Comparison of ENCODE assay signal across 26 mouse cellular contexts in the genomic region with DNA sequence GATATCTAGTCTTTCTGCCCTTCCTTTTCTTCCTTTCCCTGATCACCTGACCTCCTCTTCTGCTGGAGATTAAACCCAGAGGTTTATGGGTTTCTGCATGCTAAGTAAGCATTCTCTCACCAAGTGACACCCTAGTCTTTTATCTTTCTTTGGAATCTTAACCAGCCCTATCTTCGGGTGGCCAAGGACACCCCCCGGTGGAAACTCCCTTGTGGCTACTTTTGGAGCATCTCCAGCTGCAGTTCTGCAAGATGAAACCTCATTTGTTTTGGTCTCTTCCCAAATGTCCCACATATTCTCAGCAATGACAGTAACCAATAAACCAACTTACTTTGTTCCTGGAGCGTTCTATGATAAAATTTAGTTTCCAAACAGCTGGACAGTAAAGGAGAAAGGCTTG.
A peak's percentile ranks its signal among the peaks of the same experiment; 100 is the strongest.
DNase-seq lines count a peak whose midpoint lies in the region; ATAC-seq lines count a peak whose summit lies in the region.
"Had no signal": no experiment of that assay in that cellular context is flagged by ENCODE, and none has a peak within 500 bp of the region (broad histone marks: within the 10 kb centered on the region; RNA-seq: fewer than 3 reads in every experiment).

No protein-coding gene starts in this region.

- H3K36me3 ChIP-seq in hindbrain, embryonic 12.5 days, result no peaks in the 10 kb centered on the region
- H3K36me3 ChIP-seq: embryonic facial prominence, embryonic 10.5 days; embryonic facial prominence, embryonic 13.5 days; forebrain, embryonic 12.5 days; forebrain, embryonic 15.5 days; heart, embryonic 10.5 days; heart, embryonic 13.5 days; hindbrain, embryonic 15.5 days had no signal

- H3K9me3 ChIP-seq in hindbrain, embryonic 12.5 days (replicated peaks), result no peaks in the 10 kb centered on the region
- H3K9me3 ChIP-seq: embryonic facial prominence, embryonic 10.5 days; embryonic facial prominence, embryonic 13.5 days; forebrain, embryonic 15.5 days; heart, embryonic 10.5 days; heart, embryonic 13.5 days; hindbrain, embryonic 15.5 days had no signal

- no peaks in the 10 kb centered on the region for H3K4me1 ChIP-seq in hindbrain, embryonic 12.5 days
- H3K4me1 ChIP-seq: embryonic facial prominence, embryonic 10.5 days; embryonic facial prominence, embryonic 13.5 days; forebrain, embryonic 12.5 days; forebrain, embryonic 15.5 days; heart, embryonic 10.5 days; heart, embryonic 13.5 days; hindbrain, embryonic 15.5 days had no signal

- 84% methylated on average over 3 of the region's 3 CpGs for WGBS in hindbrain, embryonic 12.5 days

- no peak for ATAC-seq in hindbrain, embryonic 12.5 days (ENCODE audit: low FRiP score)
- ATAC-seq: activated CD4-positive, CD25-positive, alpha-beta regulatory T cell, adult 4 months; forebrain, embryonic 15.5 days; intestine, postnatal 0 days had no signal

- H3K9ac ChIP-seq in hindbrain, embryonic 12.5 days, result no peak overlapping the region
- H3K9ac ChIP-seq: embryonic facial prominence, embryonic 13.5 days; forebrain, embryonic 12.5 days; forebrain, embryonic 15.5 days; heart, embryonic 13.5 days; hindbrain, embryonic 15.5 days had no signal

- no peak overlapping the region for H3K27ac ChIP-seq in hindbrain, embryonic 12.5 days
- H3K27ac ChIP-seq: embryonic facial prominence, embryonic 10.5 days; embryonic facial prominence, embryonic 13.5 days; forebrain, embryonic 12.5 days; forebrain, embryonic 15.5 days; heart, embryonic 10.5 days; heart, embryonic 13.5 days; hindbrain, embryonic 15.5 days had no signal

- H3K4me3 ChIP-seq in hindbrain, embryonic 12.5 days, result no peak overlapping the region
- H3K4me3 ChIP-seq: embryonic facial prominence, embryonic 10.5 days; embryonic facial prominence, embryonic 13.5 days; erythroblast, embryonic 14.5 days; forebrain, embryonic 12.5 days; forebrain, embryonic 15.5 days; heart, embryonic 10.5 days; heart, embryonic 13.5 days; hindbrain, embryonic 15.5 days had no signal

- H3K27me3 ChIP-seq in hindbrain, embryonic 12.5 days, result no peaks in the 10 kb centered on the region
- H3K27me3 ChIP-seq: embryonic facial prominence, embryonic 13.5 days; forebrain, embryonic 12.5 days; forebrain, embryonic 15.5 days; heart, embryonic 13.5 days; hindbrain, embryonic 15.5 days had no signal

- no peak overlapping the region for H3K4me2 ChIP-seq in hindbrain, embryonic 12.5 days (replicated peaks)
- H3K4me2 ChIP-seq: embryonic facial prominence, embryonic 13.5 days; forebrain, embryonic 12.5 days; forebrain, embryonic 15.5 days; heart, embryonic 13.5 days; hindbrain, embryonic 15.5 days had no signal

- DNase-seq in adrenal gland, adult (ENCODE audit: inconsistent age in 2 of 2, low spot score in 1 of 2), result peak; percentile 43 to 66
- no peak for DNase-seq in adrenal gland, postnatal 14 days
- peak; percentile 5 for DNase-seq in gastrocnemius, postnatal 10 days
- no peak for DNase-seq in gastrocnemius, postnatal 4 days (ENCODE audit: low spot score in 2 of 2)
- peak; percentile 38 for DNase-seq in ovary, adult 18-20 months (ENCODE audit: low spot score)
- DNase-seq in ovary, postnatal 36 days (ENCODE audit: low spot score), result no peak
- DNase-seq: cerebellum, adult 11-12 months; cerebellum, adult 8-10 months; cerebellum, postnatal 10 days; cerebellum, postnatal 36 days; embryo, embryonic 11 days; gastrocnemius, postnatal 36 days; heart, adult 18-20 months; heart, postnatal 14 days; heart, postnatal 4 days had no signal

Comparison
In these comparisons a context has a peak if more than half of its experiments do, and no peak if none do; other contexts are left out.
1. DNase-seq: peak in adrenal gland, adult (2 of 2), gastrocnemius, postnatal 10 days (single experiment) and ovary, adult 18-20 months (single experiment); none in adrenal gland, postnatal 14 days (single experiment), gastrocnemius, postnatal 4 days (0 of 2) and ovary, postnatal 36 days (single experiment).